Comparison of ENCODE assay signal across 18 mouse cellular contexts in genomic region chr13:57980679-57981078, GRCm38 (mm10).
DNase-seq lines count a peak whose midpoint lies in the region; ATAC-seq lines count a peak whose summit lies in the region.
"Had no signal": no experiment of that assay in that cellular context is flagged by ENCODE, and none has a peak within 500 bp of the region (broad histone marks: within the 10 kb centered on the region; RNA-seq: fewer than 3 reads in every experiment).

No protein-coding gene starts in this region.

- H3K36me3 ChIP-seq in heart, embryonic 13.5 days = no peaks in the 10 kb centered on the region
- no peaks in the 10 kb centered on the region for H3K36me3 ChIP-seq in lung, embryonic 15.5 days
- H3K36me3 ChIP-seq in embryonic facial prominence, embryonic 12.5 days = no peaks in the 10 kb centered on the region
- H3K36me3 ChIP-seq: G1E; kidney, embryonic 15.5 days; limb, embryonic 10.5 days; liver, embryonic 15.5 days had no signal

- no peak overlapping the region for H3K9ac ChIP-seq in heart, embryonic 13.5 days
- H3K9ac ChIP-seq in lung, embryonic 15.5 days = no peak overlapping the region
- no peak overlapping the region for H3K9ac ChIP-seq in embryonic facial prominence, embryonic 12.5 days
- H3K9ac ChIP-seq: kidney, embryonic 15.5 days; liver, embryonic 15.5 days had no signal

- ATAC-seq in heart, embryonic 13.5 days (ENCODE audit: extremely low read depth, insufficient number of reproducible peaks, low FRiP score, low TSS enrichment) = no peak
- no peak for ATAC-seq in lung, embryonic 15.5 days (ENCODE audit: borderline replicate concordance, extremely low read depth, low FRiP score, low TSS enrichment)
- 0 out of 2 replicates have a peak, but pooled peaks have one; percentile 16 for ATAC-seq in embryonic facial prominence, embryonic 12.5 days (ENCODE audit: insufficient number of reproducible peaks, insufficient read depth, low FRiP score, low TSS enrichment)

- peak overlapping the region; percentile 9 for H3K4me2 ChIP-seq in heart, embryonic 13.5 days
- H3K4me2 ChIP-seq in lung, embryonic 15.5 days = peak overlapping the region; percentile 10; the same call in 1 of the 2 replicates
- peak overlapping the region; percentile 19; the same call in 1 of the 2 replicates for H3K4me2 ChIP-seq in embryonic facial prominence, embryonic 12.5 days (replicated peaks)
- H3K4me2 ChIP-seq: kidney, embryonic 15.5 days; liver, embryonic 15.5 days had no signal

- intact Hi-C loops in heart, postnatal 25 days (cut with DNase I) = no loop called here

- peaks cover 45% of the 10 kb centered on the region for H3K4me1 ChIP-seq in heart, embryonic 13.5 days
- peaks cover 32% of the 10 kb centered on the region for H3K4me1 ChIP-seq in lung, embryonic 15.5 days
- peaks cover 51% of the 10 kb centered on the region for H3K4me1 ChIP-seq in embryonic facial prominence, embryonic 12.5 days

- WGBS in heart, embryonic 13.5 days = 27% methylated on average over 9 of the region's 9 CpGs
- WGBS in lung, embryonic 15.5 days = 16% methylated on average over 9 of the region's 9 CpGs
- WGBS in embryonic facial prominence, embryonic 12.5 days = 33% methylated on average over 9 of the region's 9 CpGs

- 0 out of 2 replicates have a peak, but pooled peaks cover 3% of the 10 kb centered on the region for H3K27me3 ChIP-seq in heart, embryonic 13.5 days (replicated peaks)
- H3K27me3 ChIP-seq in lung, embryonic 15.5 days = no peaks in the 10 kb centered on the region
- H3K27me3 ChIP-seq in embryonic facial prominence, embryonic 12.5 days = no peaks in the 10 kb centered on the region
- H3K27me3 ChIP-seq: kidney, embryonic 15.5 days; liver, embryonic 15.5 days had no signal

- H3K9me3 ChIP-seq in heart, embryonic 13.5 days = no peaks in the 10 kb centered on the region; the same call in 1 of the 2 replicates
- no peaks in the 10 kb centered on the region for H3K9me3 ChIP-seq in lung, embryonic 15.5 days
- H3K9me3 ChIP-seq in embryonic facial prominence, embryonic 12.5 days = peaks cover 5% of the 10 kb centered on the region; the same call in 1 of the 2 replicates
- H3K9me3 ChIP-seq: kidney, embryonic 15.5 days; limb, embryonic 10.5 days; liver, embryonic 15.5 days had no signal

- H3K27ac ChIP-seq in heart, embryonic 13.5 days (replicated peaks) = no peak overlapping the region
- H3K27ac ChIP-seq in lung, embryonic 15.5 days = no peak overlapping the region
- H3K27ac ChIP-seq in embryonic facial prominence, embryonic 12.5 days = peak overlapping the region; percentile 46; the same call in 1 of the 2 replicates
- H3K27ac ChIP-seq: kidney, embryonic 15.5 days; layer of hippocampus, adult 2 months; limb, embryonic 10.5 days; liver, embryonic 15.5 days had no signal

- H3K4me3 ChIP-seq in heart, embryonic 13.5 days = no peak overlapping the region
- H3K4me3 ChIP-seq in lung, embryonic 15.5 days = no peak overlapping the region
- H3K4me3 ChIP-seq in embryonic facial prominence, embryonic 12.5 days = no peak overlapping the region
- H3K4me3 ChIP-seq: erythroblast, embryonic 14.5 days; kidney, embryonic 15.5 days; layer of hippocampus, adult 2 months; limb, embryonic 10.5 days; liver, embryonic 15.5 days; myocyte had no signal

- no peak for DNase-seq in heart, postnatal 25 days (ENCODE audit: low spot score)
- no peak for DNase-seq in lung, postnatal 36 days
- peak; percentile 26 for DNase-seq in MN1 (ENCODE audit: low spot score)
- no peak for DNase-seq in kidney, postnatal 4 days
- DNase-seq: adrenal gland, adult 8-10 months; gastrocnemius, postnatal 36 days; heart, postnatal 4 days; right cerebral cortex, postnatal 25 days had no signal
